Mouse (Mus musculus): ENCODE measurements around the gene Spaca4. TPM values are rescaled to one million over a fixed set of nuclear protein-coding genes. Genes with fewer than 3 reads are reported as not detected.

Spaca4 gene
- polyA plus RNA-seq, 1 experiment = 0.38 TPM

DNA sequence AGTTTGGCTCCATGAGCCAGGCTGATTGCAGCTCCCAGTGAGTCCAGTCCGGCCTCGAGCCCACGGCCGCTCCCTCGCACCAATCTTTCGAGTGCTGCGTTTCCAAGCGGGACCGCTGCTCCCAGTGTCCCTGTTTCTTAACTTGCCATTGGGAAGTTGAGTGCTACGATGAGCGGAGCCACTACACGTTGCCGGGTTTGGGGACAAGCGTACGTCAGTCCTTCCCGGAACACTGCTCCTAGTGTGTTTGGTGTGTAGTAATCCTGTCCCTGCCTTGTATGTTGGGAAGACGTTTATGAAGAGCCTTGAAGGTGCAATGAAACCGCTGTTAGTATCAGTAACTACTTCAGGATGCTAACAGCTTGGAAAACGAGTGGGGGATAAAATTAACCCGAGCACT, 7.3 kb downstream of the Spaca4 start:
- Histone ChIP-seq H3K27me3 (ENCODE audit: control insufficient read depth, insufficient read depth, low read length) (no peaks in the 10 kb centered on the region), H3K36me3 (ENCODE audit: control insufficient read depth, insufficient read depth, low read length) (peaks cover 17% of the 10 kb centered on the region), H3K4me3 (ENCODE audit: low read depth, low read length) (peak overlapping the region; percentile 80), H3K4me1 (ENCODE audit: control insufficient read depth, insufficient read depth, insufficient read length, low read length) (peaks cover 23% of the 10 kb centered on the region), H3K27ac (ENCODE audit: insufficient read depth, low read depth, low read length) (peak overlapping the region; percentile 58)
- TF ChIP-seq CTCF (IDR thresholded peaks at IDR 0.05; ENCODE audit: extremely low read depth, insufficient read length, insufficient replicate concordance, low read depth, low read length) (no peak), POLR2A (IDR thresholded peaks at IDR 0.05; ENCODE audit: low read depth, low read length) (no peak)
- under 1% methylated on average over 20 of the region's 20 CpGs for WGBS

DNA sequence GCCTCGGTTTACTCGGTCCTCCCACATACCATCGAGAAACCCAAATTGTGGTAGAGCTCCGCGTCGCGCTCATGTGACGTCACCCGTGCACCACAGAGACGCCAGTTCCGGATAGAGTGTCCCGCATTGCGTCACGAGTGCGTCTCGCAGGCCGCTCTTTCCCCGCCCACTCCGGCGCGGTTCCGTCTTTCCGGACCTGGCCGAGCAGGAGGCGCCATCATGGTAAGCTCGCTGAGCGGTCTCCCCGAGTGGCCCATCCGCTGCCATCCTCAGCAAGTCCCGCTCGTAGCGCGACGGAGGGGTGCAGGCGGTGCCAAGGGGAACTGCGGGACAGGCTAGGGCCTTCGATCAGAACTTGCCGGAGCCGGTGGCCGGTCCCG, 7.7 kb downstream of the Spaca4 start, which contains the start of gene Sphk2:
Sphk2 (minus strand) TSS at position 85 of the 380 bp plus-strand sequence.
- TF ChIP-seq POLR2A (IDR thresholded peaks at IDR 0.05; ENCODE audit: low read depth, low read length) (peak; percentile 80), CTCF (IDR thresholded peaks at IDR 0.05; ENCODE audit: extremely low read depth, insufficient read length, insufficient replicate concordance, low read depth, low read length) (no peak)
- Histone ChIP-seq H3K36me3 (ENCODE audit: control insufficient read depth, insufficient read depth, low read length) (peaks cover 20% of the 10 kb centered on the region), H3K4me1 (ENCODE audit: control insufficient read depth, insufficient read depth, insufficient read length, low read length) (peaks cover 23% of the 10 kb centered on the region), H3K4me3 (ENCODE audit: low read depth, low read length) (peak within 1 kb of the TSS; percentile 80), H3K27ac (ENCODE audit: insufficient read depth, low read depth, low read length) (peak within 1 kb of the TSS; percentile 75), H3K27me3 (ENCODE audit: control insufficient read depth, insufficient read depth, low read length) (no peaks in the 10 kb centered on the region)
- under 1% methylated on average over 41 of the region's 41 CpGs for WGBS

DNA sequence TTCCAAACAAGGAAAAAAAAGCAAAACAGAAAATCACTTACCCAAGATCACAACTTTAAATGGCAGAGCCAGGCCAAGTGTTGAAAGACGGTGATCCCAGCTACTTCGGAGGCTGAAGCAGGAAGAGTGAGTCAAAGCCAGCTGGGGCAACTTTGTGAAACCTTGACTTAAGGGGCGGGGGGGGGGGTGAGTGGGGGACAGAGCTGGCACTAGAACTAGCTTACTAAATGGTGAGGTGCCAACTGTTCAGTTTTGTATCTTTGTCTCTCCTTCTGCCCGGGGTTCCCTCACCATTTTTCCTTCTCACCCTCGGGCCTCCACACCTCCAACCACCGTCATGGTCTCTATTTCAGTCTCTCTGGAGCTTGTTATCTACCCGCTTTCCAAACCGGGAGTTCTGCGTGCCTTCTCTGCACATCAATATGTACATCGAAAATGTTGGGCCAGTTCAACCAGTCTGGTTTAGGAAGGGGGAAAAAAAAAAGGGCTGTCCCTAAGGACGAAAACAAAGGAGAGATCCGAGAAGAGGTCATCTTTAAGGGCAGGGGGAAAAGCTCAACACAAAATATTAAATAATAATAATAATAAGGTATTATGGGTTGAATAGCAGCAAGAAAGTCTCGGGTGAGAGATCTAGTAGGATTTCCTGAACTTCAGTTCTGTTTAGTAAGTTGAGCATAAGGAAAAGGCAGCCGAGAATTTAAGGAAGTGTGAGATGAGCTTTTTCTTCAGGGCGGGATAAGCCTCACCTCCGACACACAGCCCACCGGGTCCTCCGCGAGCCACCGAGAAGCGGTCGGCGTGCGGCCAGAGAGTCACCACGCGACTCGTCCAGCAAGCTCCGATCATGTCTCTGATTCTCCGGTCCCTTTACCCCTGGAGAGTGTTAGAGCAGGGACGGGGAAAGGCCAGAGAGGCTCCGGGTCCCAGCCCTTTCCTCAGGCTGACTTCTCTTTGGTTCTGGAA, 8.4 kb downstream of the Spaca4 start:
- H3K4me1 ChIP-seq (ENCODE audit: control insufficient read depth, insufficient read depth, insufficient read length, low read length) = peaks cover 25% of the 10 kb centered on the region
- H3K27ac ChIP-seq (ENCODE audit: insufficient read depth, low read depth, low read length) = peak overlapping the region; percentile 75
- H3K27me3 ChIP-seq (ENCODE audit: control insufficient read depth, insufficient read depth, low read length) = no peaks in the 10 kb centered on the region
- no peak for TF ChIP-seq CTCF (IDR thresholded peaks at IDR 0.05; ENCODE audit: extremely low read depth, insufficient read length, insufficient replicate concordance, low read depth, low read length)
- no peak for TF ChIP-seq POLR2A (IDR thresholded peaks at IDR 0.05; ENCODE audit: low read depth, low read length)
- H3K36me3 ChIP-seq (ENCODE audit: control insufficient read depth, insufficient read depth, low read length) = peaks cover 23% of the 10 kb centered on the region
- 3% methylated on average over 31 of the region's 31 CpGs for WGBS
- peak overlapping the region; percentile 80 for H3K4me3 ChIP-seq (ENCODE audit: low read depth, low read length)

DNA sequence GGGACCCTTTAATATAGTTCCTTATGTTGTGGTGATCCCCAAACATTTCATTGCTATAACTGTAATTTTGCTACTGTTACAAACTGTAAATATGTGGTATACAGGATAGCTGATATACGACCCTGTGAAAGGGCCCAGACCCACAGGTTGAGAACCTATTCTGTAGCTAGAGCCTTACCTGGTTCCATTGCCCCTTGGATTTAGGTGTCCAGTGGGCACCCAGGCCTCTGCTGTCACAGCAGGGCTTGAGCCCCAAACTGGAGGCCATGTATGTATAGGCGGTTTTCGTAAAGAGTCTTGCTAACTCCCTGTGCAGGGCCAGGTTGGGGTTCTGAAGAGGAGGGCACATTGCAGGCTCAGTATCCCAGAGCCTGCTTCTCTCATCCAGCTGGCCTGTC, 9.2 kb downstream of the Spaca4 start:
- 80% methylated on average over 3 of the region's 3 CpGs for WGBS
- H3K4me3 ChIP-seq (ENCODE audit: low read depth, low read length) = 0 out of 2 replicates have a peak overlapping the region, but pooled peaks have one; percentile 11

DNA sequence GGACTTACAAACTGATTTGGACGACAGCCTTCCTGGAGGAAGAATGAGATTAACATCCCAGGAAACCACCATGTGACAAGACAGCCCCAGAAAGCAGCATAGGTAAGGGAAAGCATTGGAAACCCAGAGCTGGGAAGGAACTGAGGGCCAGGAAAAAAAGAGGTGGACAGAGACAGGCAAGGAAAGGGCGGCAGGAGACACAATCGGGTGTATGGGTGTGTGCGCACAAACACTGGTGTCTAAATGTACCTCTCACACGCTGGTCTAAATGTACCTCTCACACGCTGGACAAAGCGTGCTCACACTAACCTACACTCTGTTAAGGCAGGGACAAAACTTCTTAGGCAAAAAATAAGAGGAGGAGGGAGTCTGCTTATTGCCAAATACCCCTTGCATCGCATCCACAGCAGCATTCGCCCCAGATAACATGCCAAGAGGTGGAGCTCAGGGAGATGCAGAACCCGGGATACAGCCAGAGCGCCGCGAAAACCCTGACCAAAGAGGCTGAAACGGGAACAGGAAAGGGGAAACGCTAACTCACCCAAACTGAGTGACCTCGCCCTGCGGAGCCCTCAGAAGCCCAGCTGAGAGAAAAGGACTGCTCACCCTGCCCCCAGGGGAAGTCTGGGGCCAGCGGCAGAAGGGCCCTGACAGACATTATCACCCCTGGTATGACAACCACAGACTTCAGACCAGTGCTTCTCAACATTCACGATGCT, 9.7 kb downstream of the Spaca4 start:
- no peaks in the 10 kb centered on the region for H3K27me3 ChIP-seq (ENCODE audit: control insufficient read depth, insufficient read depth, low read length)
- peaks cover 34% of the 10 kb centered on the region for H3K4me1 ChIP-seq (ENCODE audit: control insufficient read depth, insufficient read depth, insufficient read length, low read length)
- peak overlapping the region; percentile 72 for H3K27ac ChIP-seq (ENCODE audit: insufficient read depth, low read depth, low read length)
- H3K36me3 ChIP-seq (ENCODE audit: control insufficient read depth, insufficient read depth, low read length) = peaks cover 36% of the 10 kb centered on the region
- peak overlapping the region; percentile 43 for H3K4me3 ChIP-seq (ENCODE audit: low read depth, low read length)
- TF ChIP-seq POLR2A (IDR thresholded peaks at IDR 0.05; ENCODE audit: low read depth, low read length) (no peak), CTCF (IDR thresholded peaks at IDR 0.05; ENCODE audit: extremely low read depth, insufficient read length, insufficient replicate concordance, low read depth, low read length) (no peak)
- WGBS = 63% methylated on average over 19 of the region's 19 CpGs

More for the DNA sequence above, 9.2 kb downstream of the Spaca4 start:
- H3K27me3 ChIP-seq (ENCODE audit: control insufficient read depth, insufficient read depth, low read length) = no peaks in the 10 kb centered on the region
- no peak for TF ChIP-seq POLR2A (IDR thresholded peaks at IDR 0.05; ENCODE audit: low read depth, low read length)
- TF ChIP-seq CTCF (IDR thresholded peaks at IDR 0.05; ENCODE audit: extremely low read depth, insufficient read length, insufficient replicate concordance, low read depth, low read length) = no peak
- H3K36me3 ChIP-seq (ENCODE audit: control insufficient read depth, insufficient read depth, low read length) = peaks cover 31% of the 10 kb centered on the region
- H3K27ac ChIP-seq (ENCODE audit: insufficient read depth, low read depth, low read length) = no peak overlapping the region
- H3K4me1 ChIP-seq (ENCODE audit: control insufficient read depth, insufficient read depth, insufficient read length, low read length) = peaks cover 29% of the 10 kb centered on the region

DNA sequence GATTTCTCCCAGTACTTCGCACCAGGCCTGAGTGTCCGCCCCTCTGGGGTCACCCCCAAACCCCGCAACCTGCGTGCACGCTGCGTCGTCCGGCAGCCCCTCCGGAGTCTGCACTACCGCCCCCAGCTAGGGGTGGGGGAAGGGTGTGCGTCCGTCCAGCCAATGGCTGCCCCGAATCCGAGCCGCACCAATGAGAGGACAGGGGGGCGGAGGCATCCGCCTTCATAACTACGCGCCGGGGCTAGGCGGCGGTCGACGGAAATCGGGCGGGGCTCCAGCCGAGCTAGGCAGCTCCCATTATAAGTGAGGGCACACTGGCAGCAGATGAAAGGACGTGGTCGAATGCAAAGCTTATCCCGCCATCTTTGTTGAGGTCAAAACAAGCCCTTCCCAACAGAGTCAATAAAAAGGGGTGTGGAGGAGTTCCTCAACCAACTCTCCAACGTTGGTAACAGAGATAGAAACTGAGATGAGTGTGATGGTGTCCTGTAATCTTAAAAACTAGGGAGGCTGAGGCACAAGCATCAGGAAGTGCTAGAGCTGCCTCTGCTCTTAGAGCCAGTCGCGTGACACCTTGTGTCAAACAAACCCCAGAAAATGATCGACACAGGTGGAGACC, 10.4 kb downstream of the Spaca4 start, which contains the start of gene Rpl18:
Rpl18 (plus strand) TSS at position 368 of the 619 bp plus-strand sequence.
- 2% methylated on average over 34 of the region's 34 CpGs for WGBS
- no peak for TF ChIP-seq CTCF (IDR thresholded peaks at IDR 0.05; ENCODE audit: extremely low read depth, insufficient read length, insufficient replicate concordance, low read depth, low read length)
- TF ChIP-seq POLR2A (IDR thresholded peaks at IDR 0.05; ENCODE audit: low read depth, low read length) = no peak; the same call in 1 of the 2 replicates
- H3K27me3 ChIP-seq (ENCODE audit: control insufficient read depth, insufficient read depth, low read length) = no peaks in the 10 kb centered on the region
- peaks cover 39% of the 10 kb centered on the region for H3K36me3 ChIP-seq (ENCODE audit: control insufficient read depth, insufficient read depth, low read length)
- peaks cover 36% of the 10 kb centered on the region for H3K4me1 ChIP-seq (ENCODE audit: control insufficient read depth, insufficient read depth, insufficient read length, low read length)
- H3K4me3 ChIP-seq (ENCODE audit: low read depth, low read length) = peak within 1 kb of the TSS; percentile 69
- peak within 1 kb of the TSS; percentile 99 for H3K27ac ChIP-seq (ENCODE audit: insufficient read depth, low read depth, low read length)

All from small intestine, adult 2 months (tissue).